Mouse (Mus musculus) thymus, adult 18-20 months (tissue): ENCODE data around the gene Rorc.

Experiments
- DNase-seq, 2 experiments: peaks; one replicate each; pipeline ENCODE4 v3.0.0; 2022; ENCODE audit warnings: mixed read lengths in 2 of 2

Gene Rorc

GRCm38 (mm10) chr3:94377028-94377923 is 4.7 kb downstream of the Rorc start:
- DNase-seq, result peak; percentile 93 to 97

- no peak for DNase-seq
These were observed 7.4 kb downstream of the Rorc start for GRCm38 (mm10) chr3:94379831-94380510.

- peak in 1 of 2 experiments; percentile 70 for DNase-seq
These were observed 9.7 kb downstream of the Rorc start for GRCm38 (mm10) chr3:94382308-94382707.

GRCm38 (mm10) chr3:94383476-94383875 is 10.9 kb downstream of the Rorc start:
- DNase-seq, result no peak

- DNase-seq, result peak; percentile 66 to 83
These were observed 14.1 kb downstream of the Rorc start for GRCm38 (mm10) chr3:94386671-94387070.

GRCm38 (mm10) chr3:94387391-94387790 is 14.8 kb downstream of the Rorc start:
- no peak for DNase-seq

DNA sequence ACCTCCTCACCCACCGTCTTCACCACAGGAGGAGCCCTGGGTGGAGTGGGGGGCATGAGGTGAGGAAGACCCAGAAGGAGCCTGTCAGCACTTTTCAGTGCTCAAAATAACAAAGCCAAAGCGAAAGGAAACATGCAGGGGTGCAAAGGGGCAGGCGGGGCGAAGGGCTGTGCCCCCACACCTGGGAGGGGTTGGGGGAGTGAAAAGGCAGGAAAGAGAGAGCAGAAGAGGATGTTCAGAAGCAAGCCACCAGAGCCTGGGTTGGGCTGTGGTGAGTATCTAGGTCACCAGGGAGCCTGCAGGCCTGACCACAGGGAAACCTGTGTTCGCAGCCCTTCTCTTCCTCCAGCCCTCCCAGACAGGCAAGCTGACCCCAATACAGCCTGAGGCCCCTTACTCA is 15.5 kb downstream of the Rorc start:
- peak; percentile 87 to 92 for DNase-seq

DNA sequence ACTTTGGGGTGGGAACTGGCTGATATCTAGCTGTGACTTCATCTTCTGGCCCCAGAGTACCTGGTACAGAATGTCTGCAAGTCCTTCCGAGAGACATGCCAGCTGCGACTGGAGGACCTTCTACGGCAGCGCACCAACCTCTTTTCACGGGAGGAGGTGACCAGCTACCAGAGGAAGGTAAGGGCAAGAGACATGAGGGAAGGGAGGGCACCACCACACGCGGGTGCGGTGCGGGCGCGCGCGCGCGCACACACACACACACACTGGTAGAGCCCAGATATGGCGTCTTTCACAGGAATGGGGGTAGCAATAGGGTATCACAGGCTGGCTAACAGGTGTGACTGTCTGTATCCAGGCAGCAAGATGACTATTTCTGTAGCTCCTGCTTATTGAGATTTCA is 16.8 kb downstream of the Rorc start:
- no peak for DNase-seq

GRCm38 (mm10) chr3:94391001-94391400 is 18.4 kb downstream of the Rorc start:
- DNase-seq, result no peak

DNA sequence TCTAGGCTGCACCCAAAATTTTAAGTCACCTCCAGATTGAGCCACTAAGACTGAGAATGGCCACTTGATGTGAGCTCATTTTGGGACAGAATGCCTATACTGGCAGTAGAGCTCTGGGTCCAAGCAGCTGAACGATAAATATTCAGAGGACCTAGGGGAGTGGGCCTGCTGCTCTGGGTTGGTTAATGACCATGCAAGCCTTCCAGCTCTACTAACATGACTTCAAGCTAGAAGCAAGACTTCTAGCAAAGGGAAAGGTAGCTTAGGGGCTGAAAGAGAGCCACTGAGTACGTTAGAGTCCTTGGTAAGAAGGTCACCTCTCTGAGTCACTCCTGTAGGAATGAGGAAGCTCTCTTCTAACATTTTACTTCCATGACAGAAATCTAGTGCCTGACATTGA is 19.5 kb downstream of the Rorc start:
- no peak for DNase-seq

- DNase-seq, result no peak
These were observed 20.5 kb downstream of the Rorc start for GRCm38 (mm10) chr3:94393049-94393448.

GRCm38 (mm10) chr3:94396336-94396735 is 23.7 kb downstream of the Rorc start:
- no peak for DNase-seq

DNA sequence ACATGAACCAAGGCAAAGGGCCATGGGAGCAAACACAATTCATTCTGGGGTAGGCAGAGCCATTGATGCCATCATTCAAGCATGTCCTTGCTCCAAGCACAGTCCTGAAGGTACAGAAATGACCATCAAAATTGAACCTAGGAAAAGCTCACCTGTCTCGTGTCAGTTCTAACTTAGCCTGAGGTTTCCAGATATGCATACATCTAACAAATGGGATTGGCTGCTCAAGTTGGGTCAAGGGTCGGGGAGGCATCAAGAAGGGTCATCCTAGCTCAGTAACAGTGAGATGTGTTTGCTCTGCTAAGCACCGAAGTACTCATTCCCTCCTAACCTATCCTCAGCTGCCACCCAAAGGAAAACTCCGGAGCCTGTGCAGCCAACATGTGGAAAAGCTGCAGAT is 24.3 kb downstream of the Rorc start:
- no peak for DNase-seq

DNA sequence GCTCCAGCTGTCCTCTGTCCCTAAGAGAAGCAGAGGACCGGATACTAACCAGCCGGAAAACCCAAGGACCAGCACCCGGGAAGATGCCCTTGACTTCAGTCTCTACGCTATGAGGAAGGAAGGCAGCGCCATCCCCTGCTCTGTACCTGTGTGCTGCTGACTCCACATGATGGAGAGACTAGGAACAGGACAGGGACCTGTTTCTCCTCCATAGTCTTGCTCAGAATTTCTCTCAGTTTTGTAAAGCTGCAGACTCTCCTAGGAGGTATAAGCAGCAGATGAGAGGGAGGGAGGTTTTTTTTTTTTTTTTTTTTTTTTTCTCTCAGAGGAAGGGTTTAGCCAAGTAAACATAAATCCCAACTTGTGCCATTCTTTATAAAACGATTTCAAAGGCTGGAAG is 25.6 kb downstream of the Rorc start, which contains the start of gene Lingo4:
TSS of gene Lingo4 (plus strand) at position 301 of the 400 bp plus-strand sequence.
- peak in 1 of 2 experiments; percentile 14 for DNase-seq

DNA sequence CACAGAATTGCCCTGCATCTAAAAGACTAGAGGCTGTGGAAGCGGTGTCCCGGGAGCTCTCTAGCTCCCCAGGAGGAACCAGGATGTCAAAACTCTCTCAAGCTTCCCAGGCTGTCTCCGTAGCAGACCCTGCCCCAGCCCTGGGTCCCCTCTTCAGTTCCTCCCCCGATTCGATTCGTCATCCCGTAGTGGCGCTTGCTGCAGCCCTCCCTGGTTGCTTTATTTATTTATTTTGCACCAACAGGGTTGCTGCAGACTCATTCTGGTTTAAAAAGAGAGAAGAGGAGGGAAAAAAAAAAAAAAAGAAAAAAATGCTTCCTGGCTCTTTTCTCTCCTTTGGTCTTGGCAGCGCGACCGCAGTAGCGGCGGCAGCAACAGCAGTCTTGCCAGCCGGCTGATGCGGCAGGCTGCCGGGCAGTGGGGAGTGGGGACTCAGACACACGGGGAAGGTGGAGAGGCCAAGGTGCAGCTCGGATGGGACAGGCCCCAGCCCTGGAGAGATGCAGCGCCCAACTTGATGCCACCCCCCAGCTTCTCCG is 26.4 kb downstream of the Rorc start:
- peak; percentile 31 to 52 for DNase-seq

DNA sequence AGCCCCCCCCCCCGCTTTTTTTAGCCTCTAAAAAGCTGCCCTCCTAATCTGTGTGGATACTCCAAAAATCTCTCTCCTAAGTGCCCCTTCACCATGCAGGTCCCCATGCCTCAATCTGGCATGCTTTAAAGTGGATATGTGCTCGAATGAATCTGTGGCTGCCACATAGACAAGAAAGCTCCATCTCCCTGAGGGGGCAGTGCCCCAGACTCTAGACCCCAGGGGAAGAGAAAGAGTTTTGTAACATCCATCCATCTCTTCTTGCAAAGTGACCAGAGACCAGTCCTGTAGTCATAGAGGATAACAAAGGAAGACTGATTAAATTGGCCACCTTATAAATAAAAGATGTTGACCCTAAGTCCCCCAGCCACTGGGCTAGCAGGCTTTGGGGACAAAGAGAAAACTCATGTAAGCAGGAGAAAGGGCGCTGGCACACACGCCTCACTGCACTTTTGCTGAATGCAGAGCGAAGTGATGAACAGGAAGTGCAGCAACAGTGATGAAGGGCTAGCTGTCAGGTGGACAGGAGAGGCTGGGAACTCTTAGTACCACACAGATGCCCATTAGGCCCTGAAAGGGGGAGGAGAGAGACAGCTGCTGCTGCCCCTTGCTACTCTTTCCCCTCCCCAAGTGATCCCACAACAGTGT is 27.2 kb downstream of the Rorc start:
- DNase-seq, result no peak

DNA sequence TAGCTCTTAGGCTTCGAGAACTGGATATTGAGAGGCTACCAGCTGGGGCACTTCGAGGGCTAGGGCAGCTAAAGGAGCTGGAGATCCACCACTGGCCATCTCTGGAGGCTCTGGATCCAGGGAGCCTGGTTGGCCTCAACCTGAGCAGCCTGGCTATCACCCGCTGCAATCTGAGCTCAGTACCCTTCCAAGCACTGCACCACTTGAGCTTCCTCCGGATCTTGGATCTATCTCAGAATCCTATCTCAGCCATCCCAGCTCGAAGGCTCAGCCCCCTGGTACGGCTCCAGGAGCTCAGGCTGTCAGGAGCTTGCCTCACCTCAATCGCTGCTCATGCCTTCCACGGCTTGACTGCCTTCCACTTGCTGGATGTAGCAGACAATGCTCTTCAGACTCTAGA is 29.9 kb downstream of the Rorc start:
- DNase-seq, result no peak

- no peak for DNase-seq
These were observed 31.9 kb downstream of the Rorc start for GRCm38 (mm10) chr3:94404366-94405054.

GRCm38 (mm10) chr3:94405561-94405960 is 33.0 kb downstream of the Rorc start:
- no peak for DNase-seq

DNA sequence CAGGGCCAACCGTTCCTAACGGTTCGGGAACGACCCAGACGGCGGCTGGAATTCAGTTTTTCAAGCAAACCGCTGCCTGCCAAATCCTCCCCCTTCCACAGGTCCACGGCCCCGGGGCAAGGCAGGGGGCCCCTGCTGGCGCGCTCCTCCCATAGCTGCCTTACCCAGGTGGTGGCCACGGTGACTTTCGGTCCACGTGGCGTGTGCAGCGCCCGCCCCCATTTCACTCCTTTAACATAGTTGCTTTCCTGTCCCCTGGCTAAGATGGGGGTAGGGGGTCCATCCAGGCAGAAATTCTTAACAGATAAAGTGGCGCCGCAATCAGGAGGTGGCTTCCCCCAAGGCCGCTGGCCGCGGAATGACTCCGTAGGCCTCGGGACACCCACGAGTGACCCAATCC is 39.9 kb downstream of the Rorc start:
- DNase-seq, result no peak

GRCm38 (mm10) chr3:94413031-94413679 is 40.6 kb downstream of the Rorc start, which contains the start of gene Tdrkh:
TSS of gene Tdrkh (plus strand) at chr3:94413273.
- DNase-seq, result peak; percentile 96 to 97

DNA sequence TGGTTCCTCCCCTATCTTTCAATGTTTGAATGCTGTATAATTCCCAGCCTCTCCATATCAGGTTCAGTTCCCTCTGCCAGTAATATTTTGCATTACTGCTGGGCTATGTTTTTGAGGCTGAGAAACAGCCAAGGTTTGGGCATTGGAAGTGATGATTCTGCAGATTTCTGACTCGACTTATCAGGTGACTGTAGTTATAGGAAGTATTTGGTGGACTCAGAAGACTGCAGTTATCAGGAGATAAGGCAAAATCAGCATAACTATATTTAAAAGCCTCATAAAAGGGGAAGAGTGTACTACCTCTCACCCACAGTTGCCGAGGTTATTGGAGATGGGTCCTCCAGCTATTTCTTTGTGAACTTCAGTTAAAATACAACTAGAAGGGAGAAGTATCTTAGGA is 58.4 kb downstream of the Rorc start:
- DNase-seq, result no peak
